Mouse (Mus musculus): Measurements from ENCODE around the gene Krt31. TPM values are rescaled to one million over a fixed set of nuclear protein-coding genes. Genes with fewer than 3 reads are reported as not detected.

Krt31 gene
- polyA plus RNA-seq, 1 experiment: not detected

GRCm38 (mm10) chr11:100006624-100007023 is 43.7 kb downstream of the Krt31 start:
- Histone ChIP-seq H3K27me3 (replicated peaks; ENCODE audit: control insufficient read depth, insufficient read depth, low read length) (no peaks in the 10 kb centered on the region; the same call in 1 of the 2 replicates), H3K36me3 (ENCODE audit: control insufficient read depth, insufficient read depth, low read length) (no peaks in the 10 kb centered on the region), H3K4me1 (ENCODE audit: control insufficient read depth, insufficient read depth, low read length) (no peaks in the 10 kb centered on the region), H3K4me3 (ENCODE audit: insufficient read depth, low read depth, low read length) (no peak overlapping the region), H3K27ac (ENCODE audit: insufficient read depth, low read depth, low read length) (no peak overlapping the region)
- DNase-seq: no peak
- WGBS: 55% methylated on average over 3 of the region's 3 CpGs
- TF ChIP-seq POLR2A (IDR thresholded peaks at IDR 0.05; ENCODE audit: low read depth, low read length) (no peak), CTCF (conservative IDR thresholded peaks at IDR 0.05; ENCODE audit: insufficient read depth, insufficient read length, low read depth, low read length) (peak; percentile 33; the same call in 1 of the 2 replicates)

- no peak overlapping the region for H3K27ac ChIP-seq (ENCODE audit: insufficient read depth, low read depth, low read length)
- no peak for DNase-seq
- no peak overlapping the region for H3K4me3 ChIP-seq (ENCODE audit: insufficient read depth, low read depth, low read length)
- TF ChIP-seq POLR2A (IDR thresholded peaks at IDR 0.05; ENCODE audit: low read depth, low read length) (no peak), CTCF (conservative IDR thresholded peaks at IDR 0.05; ENCODE audit: insufficient read depth, insufficient read length, low read depth, low read length) (no peak)
- H3K27me3 ChIP-seq (replicated peaks; ENCODE audit: control insufficient read depth, insufficient read depth, low read length): no peaks in the 10 kb centered on the region; the same call in 1 of the 2 replicates
- 63% methylated on average over 8 of the region's 8 CpGs for WGBS
- H3K36me3 ChIP-seq (ENCODE audit: control insufficient read depth, insufficient read depth, low read length): no peaks in the 10 kb centered on the region
- H3K4me1 ChIP-seq (ENCODE audit: control insufficient read depth, insufficient read depth, low read length): no peaks in the 10 kb centered on the region
Observed at GRCm38 (mm10) chr11:100005905-100006304, 44.4 kb downstream of the Krt31 start.

GRCm38 (mm10) chr11:100004846-100005245 is 45.5 kb downstream of the Krt31 start:
- no peaks in the 10 kb centered on the region for H3K4me1 ChIP-seq (ENCODE audit: control insufficient read depth, insufficient read depth, low read length)
- no peaks in the 10 kb centered on the region for H3K36me3 ChIP-seq (ENCODE audit: control insufficient read depth, insufficient read depth, low read length)
- H3K27me3 ChIP-seq (replicated peaks; ENCODE audit: control insufficient read depth, insufficient read depth, low read length): no peaks in the 10 kb centered on the region; the same call in 1 of the 2 replicates
- TF ChIP-seq POLR2A (IDR thresholded peaks at IDR 0.05; ENCODE audit: low read depth, low read length): no peak
- peak; percentile 73 for TF ChIP-seq CTCF (conservative IDR thresholded peaks at IDR 0.05; ENCODE audit: insufficient read depth, insufficient read length, low read depth, low read length)
- DNase-seq: peak; percentile 53
- no peak overlapping the region for H3K27ac ChIP-seq (ENCODE audit: insufficient read depth, low read depth, low read length)
- 21% methylated on average over 6 of the region's 6 CpGs for WGBS
- no peak overlapping the region for H3K4me3 ChIP-seq (ENCODE audit: insufficient read depth, low read depth, low read length)

GRCm38 (mm10) chr11:99999091-99999490 is 51.3 kb downstream of the Krt31 start:
- no peak for DNase-seq
- H3K4me3 ChIP-seq (ENCODE audit: insufficient read depth, low read depth, low read length): no peak overlapping the region
- no peaks in the 10 kb centered on the region for H3K36me3 ChIP-seq (ENCODE audit: control insufficient read depth, insufficient read depth, low read length)
- no peaks in the 10 kb centered on the region for H3K4me1 ChIP-seq (ENCODE audit: control insufficient read depth, insufficient read depth, low read length)
- H3K27me3 ChIP-seq (replicated peaks; ENCODE audit: control insufficient read depth, insufficient read depth, low read length): no peaks in the 10 kb centered on the region
- no peak overlapping the region for H3K27ac ChIP-seq (ENCODE audit: insufficient read depth, low read depth, low read length)
- WGBS: 88% methylated on average over 7 of the region's 7 CpGs
- TF ChIP-seq POLR2A (IDR thresholded peaks at IDR 0.05; ENCODE audit: low read depth, low read length): no peak
- TF ChIP-seq CTCF (conservative IDR thresholded peaks at IDR 0.05; ENCODE audit: insufficient read depth, insufficient read length, low read depth, low read length): no peak

Other genes with a start within 250 kb of the Krt31 start
- not detected in 2 replicates for gene Gm11554, start 246.1 kb downstream of the Krt31 start, polyA plus RNA-seq (2012; rRNA removed)
- not detected in 2 replicates for gene Krtap4-13, start 240.7 kb downstream of the Krt31 start, polyA plus RNA-seq (2012; rRNA removed)
- not detected in 2 replicates for gene Gm11564, start 234.9 kb downstream of the Krt31 start, polyA plus RNA-seq (2012; rRNA removed)
- not detected in 2 replicates for gene 2300003K06Rik, start 212.5 kb downstream of the Krt31 start, polyA plus RNA-seq (2012; rRNA removed)
- gene Krtap4-16, start 198.9 kb downstream of the Krt31 start, polyA plus RNA-seq (2012; rRNA removed): not detected in 2 replicates
- gene Gm11568, start 192.6 kb downstream of the Krt31 start, polyA plus RNA-seq (2012; rRNA removed): not detected in 2 replicates
- gene Gm11559, start 186.1 kb downstream of the Krt31 start, polyA plus RNA-seq (2012; rRNA removed): not detected in 2 replicates
- not detected in 2 replicates for gene Krtap9-1, start 177.2 kb downstream of the Krt31 start, polyA plus RNA-seq (2012; rRNA removed)
- gene Gm11567, start 171.4 kb downstream of the Krt31 start, polyA plus RNA-seq (2012; rRNA removed): not detected in 2 replicates
- gene Krtap31-1, start 142.6 kb downstream of the Krt31 start, polyA plus RNA-seq (2012; rRNA removed): not detected in 2 replicates
- gene Gm11565, start 135.8 kb downstream of the Krt31 start, polyA plus RNA-seq (2012; rRNA removed): not detected in 2 replicates
- not detected in 2 replicates for gene Krtap31-2, start 114.3 kb downstream of the Krt31 start, polyA plus RNA-seq (2012; rRNA removed)
- gene Krtap9-5, start 102.1 kb downstream of the Krt31 start, polyA plus RNA-seq (2012; rRNA removed): not detected in 2 replicates
- not detected in 2 replicates for gene Krtap29-1, start 71.5 kb downstream of the Krt31 start, polyA plus RNA-seq (2012; rRNA removed)
- not detected in 2 replicates for gene Krtap16-1, start 64.0 kb downstream of the Krt31 start, polyA plus RNA-seq (2012; rRNA removed)
- gene Krtap17-1, start 56.6 kb downstream of the Krt31 start, polyA plus RNA-seq (2012; rRNA removed): not detected in 2 replicates
- gene Krt33a, start 34.3 kb downstream of the Krt31 start, polyA plus RNA-seq (2012; rRNA removed): not detected in 2 replicates
- gene Krt33b, start 20.7 kb downstream of the Krt31 start, polyA plus RNA-seq (2012; rRNA removed): not detected in 2 replicates
- gene Krt34, start 9.0 kb downstream of the Krt31 start, polyA plus RNA-seq (2012; rRNA removed): not detected in 2 replicates
- not detected in 2 replicates for gene Krt32, start 37.7 kb upstream of the Krt31 start, polyA plus RNA-seq (2012; rRNA removed)
- gene Krt35, start 45.7 kb upstream of the Krt31 start, polyA plus RNA-seq (2012; rRNA removed): not detected in 2 replicates
- 0.11 TPM in 1 of 2 replicates, not detected in the other for gene Krt36, start 55.1 kb upstream of the Krt31 start, polyA plus RNA-seq (2012; rRNA removed)
- gene Krt13, start 71.0 kb upstream of the Krt31 start, polyA plus RNA-seq (2012; rRNA removed): not detected in 2 replicates
- gene Krt15, start 85.4 kb upstream of the Krt31 start, polyA plus RNA-seq (2012; rRNA removed): 3.1 and 3.9 TPM in 2 replicates
- 13.0 and 20.1 TPM in 2 replicates for gene Krt19, start 98.1 kb upstream of the Krt31 start, polyA plus RNA-seq (2012; rRNA removed)
- gene Krt9, start 142.7 kb upstream of the Krt31 start, polyA plus RNA-seq (2012; rRNA removed): not detected in 2 replicates
- 1.3 and 1.4 TPM in 2 replicates for gene Krt14, start 157.0 kb upstream of the Krt31 start, polyA plus RNA-seq (2012; rRNA removed)
- not detected in 2 replicates for gene Krt16, start 198.4 kb upstream of the Krt31 start, polyA plus RNA-seq (2012; rRNA removed)
- gene Krt17, start 210.5 kb upstream of the Krt31 start, polyA plus RNA-seq (2012; rRNA removed): 0.08 TPM in 1 of 2 replicates, not detected in the other
- gene Krt42, start 219.3 kb upstream of the Krt31 start, polyA plus RNA-seq (2012; rRNA removed): not detected in 2 replicates